Mouse (Mus musculus) stomach, postnatal 0 days (tissue): ENCODE measurements at regions not wholly inside any gene's neighbourhood (a gene's known extent, or its start where the extent isn't known, plus 50 kb on each side); places are given as distances from the start of the nearest gene placed in this dataset.

Experiments
- ATAC-seq: fragments of 200-750 bp; cut with Nextera tagmentation; 2 replicates; pipeline ENCODE4 v1.8.0; 2017; ENCODE audit not compliant: low FRiP score, low TSS enrichment
- DNase-seq: peaks from one replicate; pipeline ENCODE4 v3.0.0-alpha.2; 2016; ENCODE audit warnings: low spot score
- H3K27ac ChIP-seq: fragments of 300-500 bp; sonication (generic); replicated peaks from 2 replicates; pipeline ENCODE4 v1.5.1; 2014; ENCODE audit warnings: mild to moderate bottlenecking, control low read depth
- H3K27me3 ChIP-seq: fragments of 300-500 bp; sonication (generic); 2 replicates; pipeline ENCODE4 v1.6.1; 2014; ENCODE audit warnings: low read length; ENCODE audit not compliant: control insufficient read depth, insufficient read depth
- H3K36me3 ChIP-seq: fragments of 300-500 bp; sonication (generic); 2 replicates; pipeline ENCODE4 v1.6.1; 2014; ENCODE audit warnings: low read length, mixed read lengths; ENCODE audit not compliant: control insufficient read depth, insufficient read depth
- H3K4me1 ChIP-seq: fragments of 300-500 bp; sonication (generic); replicated peaks from 2 replicates; pipeline ENCODE4 v1.6.1; 2014; ENCODE audit warnings: antibody characterized with exemption; ENCODE audit not compliant: control insufficient read depth, insufficient read depth
- H3K4me2 ChIP-seq: fragments of 300-500 bp; sonication (generic); replicated peaks from 2 replicates; pipeline ENCODE4 v1.6.1; 2014; ENCODE audit warnings: low read depth, mild to moderate bottlenecking, control low read depth, moderate library complexity
- H3K4me3 ChIP-seq: fragments of 300-500 bp; sonication (generic); 2 replicates; pipeline ENCODE4 v1.5.1; 2014; ENCODE audit warnings: low read depth, low read length, control low read depth
- H3K9ac ChIP-seq: fragments of 300-500 bp; sonication (generic); 2 replicates; pipeline ENCODE4 v1.6.1; 2014; ENCODE audit warnings: mild to moderate bottlenecking, low read length, control low read depth, mixed read lengths
- H3K9me3 ChIP-seq: fragments of 300-500 bp; sonication (generic); 2 replicates; pipeline ENCODE4 v1.6.1; 2016; ENCODE audit warnings: low read length; ENCODE audit not compliant: control insufficient read depth
- CTCF ChIP-seq: IDR thresholded peaks from 2 replicates; pipeline ENCODE4 v1.5.1; 2016; ENCODE audit warnings: antibody characterized with exemption, low read depth, mild to moderate bottlenecking, moderate library complexity
- EP300 ChIP-seq: optimal IDR thresholded peaks from 2 replicates; pipeline ENCODE3; 2016; ENCODE audit warnings: antibody characterized with exemption
- WGBS: fragments of 180-500 bp; shearing (Covaris S2); extraction: QIAGEN DNeasy Blood & Tissue Kit; methylation state at CpG from one replicate; pipeline ENCODE4 v1.1.7; 2014; 5-methylcytosine and 5-hydroxymethylcytosine counted together

GRCm38 (mm10) chr13:118259606-118260005, 126.8 kb upstream of the B430218F22Rik start:
- Histone ChIP-seq H3K27me3 (no peaks in the 10 kb centered on the region), H3K36me3 (no peaks in the 10 kb centered on the region), H3K4me1 (no peaks in the 10 kb centered on the region), H3K4me3 (no peak overlapping the region), H3K27ac (no peak overlapping the region), H3K9ac (no peak overlapping the region), H3K9me3 (no peaks in the 10 kb centered on the region), H3K4me2 (no peak overlapping the region)
- ATAC-seq (no peak), DNase-seq (no peak)
- WGBS = 63% methylated on average over 4 of the region's 4 CpGs
- TF ChIP-seq EP300 (no peak), CTCF (no peak)

GRCm38 (mm10) chr13:118262971-118263370, 123.5 kb upstream of the B430218F22Rik start:
- no peaks in the 10 kb centered on the region for H3K4me1 ChIP-seq
- no peak overlapping the region for H3K9ac ChIP-seq
- H3K27ac ChIP-seq = no peak overlapping the region
- H3K9me3 ChIP-seq = no peaks in the 10 kb centered on the region
- ATAC-seq = no peak
- no peaks in the 10 kb centered on the region for H3K36me3 ChIP-seq
- no peaks in the 10 kb centered on the region for H3K27me3 ChIP-seq
- 55% methylated on average over 4 of the region's 4 CpGs for WGBS
- no peak for DNase-seq
- TF ChIP-seq EP300 = no peak
- TF ChIP-seq CTCF = no peak
- no peak overlapping the region for H3K4me2 ChIP-seq
- no peak overlapping the region for H3K4me3 ChIP-seq

GRCm38 (mm10) chr13:118265763-118266520, 120.5 kb upstream of the B430218F22Rik start:
- H3K4me3 ChIP-seq = no peak overlapping the region
- 88% methylated on average over 8 of the region's 8 CpGs for WGBS
- H3K4me2 ChIP-seq = no peak overlapping the region
- H3K9me3 ChIP-seq = no peaks in the 10 kb centered on the region
- TF ChIP-seq EP300 (no peak), CTCF (no peak)
- no peaks in the 10 kb centered on the region for H3K27me3 ChIP-seq
- H3K4me1 ChIP-seq = no peaks in the 10 kb centered on the region
- no peak overlapping the region for H3K27ac ChIP-seq
- H3K36me3 ChIP-seq = no peaks in the 10 kb centered on the region
- no peak for DNase-seq
- H3K9ac ChIP-seq = no peak overlapping the region
- no peak for ATAC-seq

GRCm38 (mm10) chr13:118272904-118273303, 113.5 kb upstream of the B430218F22Rik start:
- TF ChIP-seq EP300 = no peak
- TF ChIP-seq CTCF = no peak
- H3K9ac ChIP-seq = no peak overlapping the region
- H3K36me3 ChIP-seq = no peaks in the 10 kb centered on the region
- no peaks in the 10 kb centered on the region for H3K4me1 ChIP-seq
- no peak for DNase-seq
- no peak for ATAC-seq
- H3K4me2 ChIP-seq = no peak overlapping the region
- H3K27me3 ChIP-seq = no peaks in the 10 kb centered on the region
- no peak overlapping the region for H3K4me3 ChIP-seq
- H3K27ac ChIP-seq = no peak overlapping the region
- WGBS = 79% methylated on average over 4 of the region's 4 CpGs
- H3K9me3 ChIP-seq = no peaks in the 10 kb centered on the region

GRCm38 (mm10) chr13:118280956-118281355, 105.5 kb upstream of the B430218F22Rik start:
- TF ChIP-seq CTCF = no peak
- TF ChIP-seq EP300 = no peak
- no peak overlapping the region for H3K27ac ChIP-seq
- H3K9ac ChIP-seq = no peak overlapping the region
- H3K27me3 ChIP-seq = no peaks in the 10 kb centered on the region
- no peak for ATAC-seq
- H3K4me3 ChIP-seq = no peak overlapping the region
- no peaks in the 10 kb centered on the region for H3K4me1 ChIP-seq
- no peaks in the 10 kb centered on the region for H3K9me3 ChIP-seq
- no peak for DNase-seq
- no peaks in the 10 kb centered on the region for H3K36me3 ChIP-seq
- H3K4me2 ChIP-seq = no peak overlapping the region
- 67% methylated on average over 2 of the region's 2 CpGs for WGBS

GRCm38 (mm10) chr13:118293728-118294127, 92.7 kb upstream of the B430218F22Rik start:
- no peaks in the 10 kb centered on the region for H3K4me1 ChIP-seq
- no peak for TF ChIP-seq CTCF
- no peak for TF ChIP-seq EP300
- no peaks in the 10 kb centered on the region for H3K36me3 ChIP-seq
- no peak for DNase-seq
- no peaks in the 10 kb centered on the region for H3K27me3 ChIP-seq
- no peak overlapping the region for H3K27ac ChIP-seq
- ATAC-seq = no peak
- 68% methylated on average over 1 of the region's 1 CpGs for WGBS
- H3K9ac ChIP-seq = no peak overlapping the region
- H3K4me3 ChIP-seq = no peak overlapping the region
- no peaks in the 10 kb centered on the region for H3K9me3 ChIP-seq
- no peak overlapping the region for H3K4me2 ChIP-seq
